Mouse (Mus musculus) T-helper 17 cell (primary cell): ENCODE measurements at regions not wholly inside any gene's neighbourhood (a gene's known extent, or its start where the extent isn't known, plus 50 kb on each side); places are given as distances from the start of the nearest gene placed in this dataset.

Source experiments
- in situ Hi-C, 2 experiments: fragments of 300-600 bp; cut with MboI, MseI; formaldehyde crosslinking; loops; 1 replicate in 1 of 2; 2 replicates in 1 of 2; pipeline ENCODE4 v1.15.1; 2025; ENCODE audit warnings: high pct_unique_total_duplicates in 2 of 2

GRCm38 (mm10) chr7:66593619-66594018 lies 95.8 kb downstream of the Asb7 start:
- in situ Hi-C loops, result no loop called here

GRCm38 (mm10) chr7:66591594-66592290 lies 97.7 kb downstream of the Asb7 start:
- in situ Hi-C loops, result no loop called here

GRCm38 (mm10) chr7:66586511-66586910 lies 102.9 kb downstream of the Asb7 start:
- in situ Hi-C loops, result no loop called here

- in situ Hi-C loops, result no loop called here
Measured at GRCm38 (mm10) chr7:66580687-66581151, 108.7 kb downstream of the Asb7 start.

- in situ Hi-C loops, result no loop called here
Measured at GRCm38 (mm10) chr7:66576261-66576660, 113.1 kb downstream of the Asb7 start.

- in situ Hi-C loops, result no loop called here
Measured at GRCm38 (mm10) chr7:66571451-66571850, 117.9 kb downstream of the Asb7 start.

- in situ Hi-C loops, result no loop called here
Measured at GRCm38 (mm10) chr7:66547694-66548093, 120.4 kb upstream of the Aldh1a3 start.

GRCm38 (mm10) chr7:66545184-66545583 lies 117.9 kb upstream of the Aldh1a3 start:
- in situ Hi-C loops, result no loop called here

GRCm38 (mm10) chr7:66544352-66545053 lies 117.2 kb upstream of the Aldh1a3 start:
- in situ Hi-C loops, result no loop called here

- in situ Hi-C loops, result no loop called here
Measured at GRCm38 (mm10) chr7:66532596-66532995, 105.3 kb upstream of the Aldh1a3 start.

GRCm38 (mm10) chr7:66532048-66532447 lies 104.7 kb upstream of the Aldh1a3 start:
- in situ Hi-C loops, result no loop called here

GRCm38 (mm10) chr7:66531111-66531510 lies 103.8 kb upstream of the Aldh1a3 start:
- in situ Hi-C loops, result no loop called here

GRCm38 (mm10) chr7:66528881-66529280 lies 101.6 kb upstream of the Aldh1a3 start:
- in situ Hi-C loops, result no loop called here

- in situ Hi-C loops, result no loop called here
Measured at GRCm38 (mm10) chr7:66523959-66524358, 96.6 kb upstream of the Aldh1a3 start.

- in situ Hi-C loops, result no loop called here
Measured at GRCm38 (mm10) chr7:66521522-66521921, 94.2 kb upstream of the Aldh1a3 start.

GRCm38 (mm10) chr7:66516143-66516542 lies 88.8 kb upstream of the Aldh1a3 start:
- in situ Hi-C loops, result no loop called here

- in situ Hi-C loops, result loop anchor here in 1 of 2 experiments (5.0 kb wide), 1 partner anchor 701 kb away; no protein-coding TSS in a partner anchor
Measured at GRCm38 (mm10) chr7:66513411-66513810, 86.1 kb upstream of the Aldh1a3 start.

GRCm38 (mm10) chr7:66505734-66506133 lies 78.4 kb upstream of the Aldh1a3 start:
- in situ Hi-C loops, result no loop called here

- in situ Hi-C loops, result no loop called here
Measured at GRCm38 (mm10) chr7:66504519-66504918, 77.2 kb upstream of the Aldh1a3 start.

- in situ Hi-C loops, result no loop called here
Measured at GRCm38 (mm10) chr7:66501425-66501824, 74.1 kb upstream of the Aldh1a3 start.

GRCm38 (mm10) chr7:66497480-66497879 lies 70.2 kb upstream of the Aldh1a3 start:
- in situ Hi-C loops, result no loop called here

- in situ Hi-C loops, result no loop called here
Measured at GRCm38 (mm10) chr7:66493216-66493885, 66.0 kb upstream of the Aldh1a3 start.
